Comparison of ENCODE assay signal across 28 mouse cellular contexts in the genomic region with DNA sequence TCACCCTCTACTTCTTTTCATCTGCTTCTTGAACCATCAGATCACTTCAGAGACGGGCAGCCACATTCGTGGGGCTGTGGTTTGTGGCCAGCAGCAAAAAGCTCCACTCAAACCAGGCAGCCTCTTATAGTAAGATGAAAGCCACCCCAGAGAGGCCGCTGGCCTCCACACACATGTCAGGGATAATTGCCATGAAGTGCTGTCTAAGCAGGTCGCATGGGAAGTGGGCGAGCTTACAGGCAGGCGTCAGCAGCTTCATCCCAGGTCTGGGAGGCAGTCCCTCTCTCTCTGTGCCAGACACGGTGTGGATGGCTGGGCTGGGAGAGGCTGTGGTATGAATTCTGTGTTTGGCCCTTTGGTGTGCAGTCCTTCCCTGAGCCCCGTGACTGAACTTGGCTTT.
DNase-seq lines count a peak whose midpoint lies in the region; ATAC-seq lines count a peak whose summit lies in the region.
"Had no signal": no experiment of that assay in that cellular context is flagged by ENCODE, and none has a peak within 500 bp of the region (broad histone marks: within the 10 kb centered on the region; RNA-seq: fewer than 3 reads in every experiment).

No protein-coding gene starts in this region.

- H3K27ac ChIP-seq in hindbrain, embryonic 10.5 days = peak overlapping the region; percentile 46; the same call in 1 of the 2 replicates
- no peak overlapping the region for H3K27ac ChIP-seq in hindbrain, embryonic 14.5 days
- H3K27ac ChIP-seq in midbrain, embryonic 13.5 days = no peak overlapping the region
- no peak overlapping the region for H3K27ac ChIP-seq in midbrain, embryonic 15.5 days
- no peak overlapping the region for H3K27ac ChIP-seq in embryonic facial prominence, embryonic 15.5 days (replicated peaks)
- H3K27ac ChIP-seq: forebrain, embryonic 10.5 days; gastrocnemius, adult 2 months; kidney, postnatal 0 days; limb, embryonic 13.5 days; lung, embryonic 15.5 days; stomach, postnatal 0 days had no signal

- 64% methylated on average over 8 of the region's 8 CpGs for WGBS in hindbrain, embryonic 10.5 days
- WGBS in hindbrain, embryonic 14.5 days = 39% methylated on average over 8 of the region's 8 CpGs
- WGBS in midbrain, embryonic 13.5 days = 43% methylated on average over 8 of the region's 8 CpGs
- 41% methylated on average over 8 of the region's 8 CpGs for WGBS in midbrain, embryonic 15.5 days
- 55% methylated on average over 8 of the region's 8 CpGs for WGBS in embryonic facial prominence, embryonic 15.5 days

- ATAC-seq in hindbrain, embryonic 14.5 days (ENCODE audit: low FRiP score) = no peak
- peak; percentile 35; the same call in 1 of the 2 replicates for ATAC-seq in midbrain, embryonic 13.5 days
- no peak for ATAC-seq in midbrain, embryonic 15.5 days (replicated peaks)
- ATAC-seq in embryonic facial prominence, embryonic 15.5 days (ENCODE audit: insufficient number of reproducible peaks, low FRiP score, low TSS enrichment, low read depth) = peak; percentile 73; the same call in 1 of the 2 replicates
- ATAC-seq: intestine, embryonic 16.5 days had no signal

- peaks cover 3% of the 10 kb centered on the region; the same call in 1 of the 2 replicates for H3K9me3 ChIP-seq in hindbrain, embryonic 10.5 days
- H3K9me3 ChIP-seq in hindbrain, embryonic 14.5 days (ENCODE audit: control insufficient read depth, low read length) = no peaks in the 10 kb centered on the region
- H3K9me3 ChIP-seq in midbrain, embryonic 13.5 days = no peaks in the 10 kb centered on the region
- H3K9me3 ChIP-seq in midbrain, embryonic 15.5 days = no peaks in the 10 kb centered on the region
- 0 out of 2 replicates have a peak, but pooled peaks cover 6% of the 10 kb centered on the region for H3K9me3 ChIP-seq in embryonic facial prominence, embryonic 15.5 days (replicated peaks)
- H3K9me3 ChIP-seq: limb, embryonic 13.5 days; lung, embryonic 15.5 days had no signal

- peaks cover 25% of the 10 kb centered on the region for H3K27me3 ChIP-seq in hindbrain, embryonic 10.5 days (ENCODE audit: insufficient read depth, poor library complexity, severe bottlenecking)
- no peaks in the 10 kb centered on the region for H3K27me3 ChIP-seq in hindbrain, embryonic 14.5 days (ENCODE audit: control insufficient read depth, insufficient read depth, low read length)
- peaks cover 32% of the 10 kb centered on the region for H3K27me3 ChIP-seq in midbrain, embryonic 13.5 days
- no peaks in the 10 kb centered on the region for H3K27me3 ChIP-seq in midbrain, embryonic 15.5 days (replicated peaks)
- no peaks in the 10 kb centered on the region for H3K27me3 ChIP-seq in embryonic facial prominence, embryonic 15.5 days
- H3K27me3 ChIP-seq: lung, embryonic 15.5 days had no signal

- DNase-seq in hindbrain, embryonic 10.5 days (ENCODE audit: low spot score) = no peak
- DNase-seq in hindbrain, embryonic 14.5 days (ENCODE audit: low spot score) = no peak
- peak; percentile 24 for DNase-seq in retina, postnatal 1 day
- DNase-seq in spleen, postnatal 14 days (ENCODE audit: low spot score in 2 of 2) = no peak
- DNase-seq: adrenal gland, postnatal 25 days; B cell, adult 2 months; cerebellum, adult 18-20 months; gastrocnemius, adult 2 months; gastrocnemius, postnatal 36 days; heart, adult 18-20 months; heart, postnatal 36 days; kidney, adult 8-10 months; kidney, postnatal 4 days; right cerebral cortex, adult 18-20 months; spleen, adult 18-20 months; thymus, adult 18-20 months; thymus, postnatal 25 days had no signal

- no peaks in the 10 kb centered on the region for H3K36me3 ChIP-seq in hindbrain, embryonic 10.5 days
- no peaks in the 10 kb centered on the region for H3K36me3 ChIP-seq in hindbrain, embryonic 14.5 days (replicated peaks; ENCODE audit: control insufficient read depth, insufficient read depth)
- no peaks in the 10 kb centered on the region for H3K36me3 ChIP-seq in midbrain, embryonic 13.5 days
- no peaks in the 10 kb centered on the region for H3K36me3 ChIP-seq in midbrain, embryonic 15.5 days (replicated peaks)
- no peaks in the 10 kb centered on the region for H3K36me3 ChIP-seq in embryonic facial prominence, embryonic 15.5 days
- H3K36me3 ChIP-seq: forebrain, embryonic 10.5 days; limb, embryonic 13.5 days; lung, embryonic 15.5 days had no signal

- peaks cover 45% of the 10 kb centered on the region for H3K4me1 ChIP-seq in hindbrain, embryonic 10.5 days (replicated peaks)
- H3K4me1 ChIP-seq in hindbrain, embryonic 14.5 days (replicated peaks; ENCODE audit: control insufficient read depth, insufficient read depth, low read length) = peaks cover 31% of the 10 kb centered on the region
- peaks cover 47% of the 10 kb centered on the region for H3K4me1 ChIP-seq in midbrain, embryonic 13.5 days (replicated peaks)
- H3K4me1 ChIP-seq in midbrain, embryonic 15.5 days = peaks cover 35% of the 10 kb centered on the region
- no peaks in the 10 kb centered on the region for H3K4me1 ChIP-seq in embryonic facial prominence, embryonic 15.5 days
- H3K4me1 ChIP-seq: lung, embryonic 15.5 days had no signal

- H3K4me3 ChIP-seq in hindbrain, embryonic 10.5 days = no peak overlapping the region
- H3K4me3 ChIP-seq in hindbrain, embryonic 14.5 days (replicated peaks; ENCODE audit: low read length) = no peak overlapping the region
- no peak overlapping the region for H3K4me3 ChIP-seq in midbrain, embryonic 13.5 days (replicated peaks)
- no peak overlapping the region for H3K4me3 ChIP-seq in midbrain, embryonic 15.5 days
- H3K4me3 ChIP-seq in embryonic facial prominence, embryonic 15.5 days (replicated peaks) = no peak overlapping the region
- H3K4me3 ChIP-seq: forebrain, embryonic 10.5 days; gastrocnemius, adult 2 months; limb, embryonic 13.5 days; lung, embryonic 15.5 days had no signal

- H3K4me2 ChIP-seq in hindbrain, embryonic 14.5 days (replicated peaks) = no peak overlapping the region
- no peak overlapping the region for H3K4me2 ChIP-seq in midbrain, embryonic 13.5 days (replicated peaks)
- no peak overlapping the region for H3K4me2 ChIP-seq in midbrain, embryonic 15.5 days
- H3K4me2 ChIP-seq in embryonic facial prominence, embryonic 15.5 days (replicated peaks) = no peak overlapping the region
- H3K4me2 ChIP-seq: heart, embryonic 11.5 days; limb, embryonic 13.5 days; liver, embryonic 11.5 days; lung, embryonic 15.5 days had no signal

- H3K9ac ChIP-seq in hindbrain, embryonic 14.5 days = no peak overlapping the region
- no peak overlapping the region for H3K9ac ChIP-seq in midbrain, embryonic 13.5 days (replicated peaks)
- H3K9ac ChIP-seq in midbrain, embryonic 15.5 days = no peak overlapping the region
- no peak overlapping the region for H3K9ac ChIP-seq in embryonic facial prominence, embryonic 15.5 days
- H3K9ac ChIP-seq: limb, embryonic 13.5 days; lung, embryonic 15.5 days had no signal

Comparison
In these comparisons a context has a peak if more than half of its experiments do, and no peak if none do; other contexts are left out.
1. ATAC-seq: peak in midbrain, embryonic 13.5 days (single experiment) and embryonic facial prominence, embryonic 15.5 days (single experiment); none in hindbrain, embryonic 14.5 days (single experiment) and midbrain, embryonic 15.5 days (single experiment).